Mouse (Mus musculus) ES-Bruce4 (cell line): Measurements from ENCODE around the gene Adh6b.

ENCODE experiments used
- CTCF ChIP-seq: IDR thresholded peaks from one replicate; pipeline ENCODE4 v1.8.1; 2011; ENCODE audit warnings: low read depth, low read length
- POLR2A ChIP-seq: IDR thresholded peaks from one replicate; pipeline ENCODE4 v1.8.1; 2011; ENCODE audit warnings: low read length; ENCODE audit not compliant: insufficient read depth

DNA sequence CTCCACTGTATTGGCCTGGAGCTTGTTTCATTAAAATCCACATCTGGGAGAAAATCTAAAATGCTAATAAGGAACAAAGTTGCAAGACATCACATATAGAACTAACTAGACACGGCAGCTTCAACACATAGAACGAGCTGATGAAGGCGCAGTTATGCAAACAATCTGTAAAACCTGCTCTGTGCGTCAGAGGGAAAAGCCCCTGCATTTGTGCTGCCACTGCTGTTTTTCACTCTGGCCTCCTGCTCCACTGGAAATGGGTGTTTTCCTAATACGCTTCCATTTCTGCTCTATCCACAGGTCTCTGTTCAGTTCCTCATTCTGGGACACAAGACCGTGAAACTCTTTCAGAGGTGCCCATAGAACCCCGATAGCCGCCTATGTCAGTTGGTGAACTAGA, 7.7 kb upstream of the Adh6b start:
- TF ChIP-seq CTCF (no peak), POLR2A (no peak)
